Mouse (Mus musculus) heart, embryonic 11.5 days (tissue): ENCODE measurements around the gene Hsd17b13. TPM values are rescaled to one million over a fixed set of nuclear protein-coding genes. Genes with fewer than 3 reads are reported as not detected.

ENCODE experiments used
- ATAC-seq: fragments of 200-750 bp; cut with Nextera tagmentation; replicated peaks from 2 replicates; pipeline ENCODE4 v1.8.0; 2017; ENCODE audit warnings: moderate library complexity; ENCODE audit not compliant: insufficient number of reproducible peaks, low FRiP score, low TSS enrichment
- H3K27ac ChIP-seq: fragments of 300-500 bp; sonication (generic); 2 replicates; pipeline ENCODE4 v1.5.1; 2014; ENCODE audit warnings: mild to moderate bottlenecking, low read depth, low read length
- H3K27me3 ChIP-seq: fragments of 300-500 bp; sonication (generic); 2 replicates; pipeline ENCODE4 v1.6.1; 2014; ENCODE audit warnings: mild to moderate bottlenecking, low read length, mixed read lengths; ENCODE audit not compliant: control insufficient read depth, insufficient read depth
- H3K36me3 ChIP-seq: fragments of 300-500 bp; sonication (generic); 2 replicates; pipeline ENCODE4 v1.6.1; 2014; ENCODE audit warnings: mild to moderate bottlenecking, low read length, moderate library complexity, mixed read lengths; ENCODE audit not compliant: control insufficient read depth, insufficient read depth
- H3K4me1 ChIP-seq: fragments of 300-500 bp; sonication (generic); 2 replicates; pipeline ENCODE4 v1.6.1; 2014; ENCODE audit warnings: low read length; ENCODE audit not compliant: control insufficient read depth, insufficient read depth
- H3K4me2 ChIP-seq: fragments of 300-500 bp; sonication (generic); 2 replicates; pipeline ENCODE4 v1.6.1; 2014; ENCODE audit warnings: mild to moderate bottlenecking, moderate library complexity
- H3K4me3 ChIP-seq: fragments of 300-500 bp; sonication (generic); 2 replicates; pipeline ENCODE4 v1.5.1; 2014; ENCODE audit warnings: low read depth, low read length
- H3K9ac ChIP-seq: fragments of 300-500 bp; sonication (generic); 2 replicates; pipeline ENCODE4 v1.6.1; 2014; ENCODE audit warnings: mild to moderate bottlenecking, low read depth, low read length, moderate library complexity
- H3K9me3 ChIP-seq: fragments of 300-500 bp; sonication (generic); replicated peaks from 2 replicates; pipeline ENCODE4 v1.6.1; 2016; ENCODE audit warnings: low read length; ENCODE audit not compliant: control insufficient read depth
- WGBS: fragments of 180-500 bp; shearing (Covaris S2); extraction: QIAGEN DNeasy Blood & Tissue Kit; methylation state at CpG from one replicate; pipeline ENCODE4 v1.1.7; 2014; ENCODE audit not compliant: insufficient replicate concordance; 5-methylcytosine and 5-hydroxymethylcytosine counted together
- polyA plus RNA-seq: library from polyadenylated mRNA; unstranded; fragments of >200 nt; fragmentation: Nextera tagmentation; extraction: Ambion mirVana; gene quantifications from 2 replicates; pipeline ENCODE4 v1.2.1, GENCODE M21; 2014

Hsd17b13 gene
- polyA plus RNA-seq, 1 experiment from 2014 or later: 0.20 TPM

DNA sequence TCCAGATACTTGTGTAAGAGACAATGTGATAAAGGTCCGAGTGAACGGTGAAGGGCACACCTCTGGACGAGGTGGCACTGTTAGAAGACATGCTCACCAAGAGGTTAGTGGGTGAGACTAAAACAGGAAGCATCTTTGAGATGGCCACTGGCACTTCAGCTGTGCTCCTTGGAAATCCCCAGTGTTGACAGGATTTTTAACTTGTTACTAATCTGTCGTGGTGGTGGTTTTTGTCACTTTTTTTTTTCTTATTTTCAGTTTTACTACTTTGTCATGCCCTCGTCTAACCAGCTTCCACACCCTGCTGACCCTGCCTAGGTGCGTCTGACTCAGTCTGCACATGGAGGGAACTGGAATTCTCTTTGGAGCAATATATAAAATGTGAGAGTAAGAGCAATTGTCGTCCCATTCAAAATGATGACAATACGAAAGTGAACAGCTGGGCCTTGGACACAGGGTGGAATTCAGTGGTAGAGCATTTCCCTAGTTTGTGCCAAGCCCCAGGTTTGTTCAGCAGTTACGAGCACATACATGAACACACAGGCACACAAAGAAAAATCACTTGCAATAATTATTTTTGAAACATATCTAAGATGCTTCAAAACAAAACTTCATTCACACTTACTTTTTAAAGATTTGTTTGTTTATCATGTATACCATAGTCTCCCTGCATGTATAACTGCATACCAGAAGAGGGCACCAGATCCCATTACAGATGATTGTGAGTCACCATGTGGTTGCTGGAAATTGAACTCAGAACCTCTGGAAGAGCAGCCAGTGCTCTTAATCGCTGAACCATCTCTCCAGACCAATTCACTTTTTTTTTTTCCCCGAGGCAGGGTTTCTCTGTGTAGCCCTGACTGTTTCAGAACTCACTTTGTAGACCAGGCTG, 62.6 kb downstream of the Hsd17b13 start:
- Histone ChIP-seq H3K27ac (no peak overlapping the region), H3K36me3 (no peaks in the 10 kb centered on the region), H3K9ac (no peak overlapping the region), H3K4me1 (peaks cover under 1% of the 10 kb centered on the region), H3K27me3 (no peaks in the 10 kb centered on the region), H3K4me2 (no peak overlapping the region), H3K9me3 (no peaks in the 10 kb centered on the region), H3K4me3 (no peak overlapping the region)
- ATAC-seq: no peak
- 55% methylated on average over 11 of the region's 11 CpGs for WGBS

DNA sequence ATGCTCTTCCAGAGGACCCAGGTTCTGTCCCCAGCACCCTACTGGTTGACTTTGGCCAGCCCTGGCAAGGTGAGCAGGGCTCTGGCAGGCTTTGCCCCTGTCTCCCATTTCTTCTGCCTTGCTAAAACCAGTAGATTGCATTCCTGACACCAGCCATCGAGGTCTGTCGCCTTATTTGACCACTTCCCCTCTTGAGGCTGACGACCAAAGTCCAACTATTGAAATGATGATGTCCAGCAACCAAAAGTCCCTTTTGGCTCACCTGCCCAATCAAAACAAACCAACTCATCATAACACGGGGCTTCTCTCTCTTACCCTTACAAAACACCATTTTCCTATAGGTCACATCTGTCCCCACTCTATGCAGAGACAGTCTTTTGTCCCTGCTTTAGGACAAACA, 64.1 kb downstream of the Hsd17b13 start:
- ATAC-seq: no peak
- no peaks in the 10 kb centered on the region for H3K27me3 ChIP-seq
- H3K4me2 ChIP-seq: no peak overlapping the region
- no peak overlapping the region for H3K4me3 ChIP-seq
- 61% methylated on average over 4 of the region's 4 CpGs for WGBS
- H3K36me3 ChIP-seq: no peaks in the 10 kb centered on the region
- H3K9me3 ChIP-seq: no peaks in the 10 kb centered on the region
- no peak overlapping the region for H3K27ac ChIP-seq
- H3K4me1 ChIP-seq: peaks cover 10% of the 10 kb centered on the region
- H3K9ac ChIP-seq: no peak overlapping the region

DNA sequence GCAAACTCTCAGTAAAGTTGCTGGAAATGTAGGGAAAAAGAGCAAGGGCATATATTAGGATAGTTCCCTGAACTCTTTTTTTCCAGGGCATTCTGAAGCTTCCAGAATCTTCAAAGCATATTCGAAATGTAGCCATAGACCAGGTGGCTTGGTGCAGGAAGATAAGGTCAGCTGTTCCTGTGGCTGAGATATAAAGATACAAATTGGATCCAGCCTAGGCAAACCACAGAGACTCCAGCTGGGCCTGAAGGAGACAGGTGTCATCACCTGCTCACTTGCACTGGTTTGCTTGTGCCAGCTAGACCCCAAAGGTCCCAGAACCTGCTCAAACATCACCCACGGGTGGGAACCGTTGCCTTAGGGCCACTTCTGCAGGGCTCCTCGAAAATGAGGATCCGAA, 65.7 kb downstream of the Hsd17b13 start:
- H3K4me1 ChIP-seq: peaks cover 10% of the 10 kb centered on the region
- no peaks in the 10 kb centered on the region for H3K36me3 ChIP-seq
- no peak overlapping the region for H3K9ac ChIP-seq
- ATAC-seq: no peak
- H3K4me2 ChIP-seq: peak overlapping the region; percentile 68
- no peaks in the 10 kb centered on the region for H3K9me3 ChIP-seq
- H3K27ac ChIP-seq: no peak overlapping the region
- no peaks in the 10 kb centered on the region for H3K27me3 ChIP-seq
- peak overlapping the region; percentile 78 for H3K4me3 ChIP-seq
- 80% methylated on average over 5 of the region's 5 CpGs for WGBS

DNA sequence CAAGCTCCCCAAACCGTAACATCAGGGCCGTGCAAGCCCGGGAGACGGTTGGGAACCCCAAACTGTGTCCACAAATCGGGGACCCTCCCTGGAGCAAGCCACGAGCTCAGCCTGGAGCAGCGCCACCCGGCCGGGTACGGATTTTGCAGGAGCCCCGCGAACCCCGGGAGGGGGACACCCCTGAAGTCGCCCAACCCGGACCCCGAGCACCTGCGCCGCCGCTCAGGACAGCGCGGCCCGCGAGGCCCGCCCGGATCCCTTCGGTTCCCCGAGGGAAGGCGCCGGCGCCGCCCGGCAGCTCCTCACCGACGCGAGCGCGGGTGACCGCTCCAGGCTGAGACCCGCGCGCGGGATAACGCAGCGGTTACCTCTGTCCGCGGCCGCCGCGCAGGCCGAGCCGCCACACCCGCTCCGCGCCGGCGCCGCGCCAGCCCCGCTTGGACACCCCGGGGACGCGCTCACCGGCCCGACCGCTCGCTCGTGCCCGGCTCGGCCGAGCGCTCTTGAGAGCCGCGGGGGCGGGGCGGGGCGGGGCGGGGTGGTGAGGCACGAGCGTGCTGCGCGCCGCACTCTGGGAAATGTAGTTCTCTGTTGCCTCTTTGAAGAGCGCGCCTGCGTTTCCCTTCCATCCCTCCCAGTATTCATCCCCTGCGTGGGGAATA, 66.3 kb downstream of the Hsd17b13 start, which contains the start of gene Klhl8:
Klhl8 (minus strand) TSS at position 512 of the 662 bp plus-strand sequence.
- H3K9ac ChIP-seq: peak within 1 kb of the TSS; percentile 83
- WGBS: under 1% methylated on average over 69 of the region's 86 CpGs
- no peaks in the 10 kb centered on the region for H3K36me3 ChIP-seq
- H3K27ac ChIP-seq: no peak within 1 kb of the TSS
- no peaks in the 10 kb centered on the region for H3K9me3 ChIP-seq
- ATAC-seq: peak; percentile 96
- peak within 1 kb of the TSS; percentile 78 for H3K4me3 ChIP-seq
- peak within 1 kb of the TSS; percentile 68 for H3K4me2 ChIP-seq
- H3K27me3 ChIP-seq: no peaks in the 10 kb centered on the region
- peaks cover 10% of the 10 kb centered on the region for H3K4me1 ChIP-seq

DNA sequence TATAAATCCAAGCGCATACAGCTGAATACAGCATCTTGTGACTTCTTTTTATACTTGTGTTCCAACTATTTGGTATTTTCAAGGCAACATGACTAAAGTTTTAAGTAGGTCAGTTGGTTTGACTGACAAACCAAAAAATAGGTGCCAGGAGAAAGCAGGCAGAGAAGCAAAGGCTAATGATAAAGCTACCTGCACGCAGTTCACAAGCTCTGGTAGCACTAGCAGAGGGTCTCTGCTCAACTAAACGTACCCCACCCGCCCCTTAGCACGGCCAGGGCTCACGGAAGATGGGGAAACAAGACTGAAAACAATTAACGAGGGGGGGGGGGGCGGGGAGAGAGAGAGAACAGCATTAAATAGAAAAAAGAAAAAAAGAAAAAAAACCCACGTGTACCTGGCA, 67.1 kb downstream of the Hsd17b13 start:
- ATAC-seq: no peak
- peak overlapping the region; percentile 78 for H3K4me3 ChIP-seq
- WGBS: 21% methylated on average over 8 of the region's 9 CpGs
- no peaks in the 10 kb centered on the region for H3K9me3 ChIP-seq
- peaks cover 10% of the 10 kb centered on the region for H3K4me1 ChIP-seq
- no peaks in the 10 kb centered on the region for H3K36me3 ChIP-seq
- peak overlapping the region; percentile 68 for H3K4me2 ChIP-seq
- no peaks in the 10 kb centered on the region for H3K27me3 ChIP-seq
- peak overlapping the region; percentile 83 for H3K9ac ChIP-seq
- H3K27ac ChIP-seq: no peak overlapping the region

DNA sequence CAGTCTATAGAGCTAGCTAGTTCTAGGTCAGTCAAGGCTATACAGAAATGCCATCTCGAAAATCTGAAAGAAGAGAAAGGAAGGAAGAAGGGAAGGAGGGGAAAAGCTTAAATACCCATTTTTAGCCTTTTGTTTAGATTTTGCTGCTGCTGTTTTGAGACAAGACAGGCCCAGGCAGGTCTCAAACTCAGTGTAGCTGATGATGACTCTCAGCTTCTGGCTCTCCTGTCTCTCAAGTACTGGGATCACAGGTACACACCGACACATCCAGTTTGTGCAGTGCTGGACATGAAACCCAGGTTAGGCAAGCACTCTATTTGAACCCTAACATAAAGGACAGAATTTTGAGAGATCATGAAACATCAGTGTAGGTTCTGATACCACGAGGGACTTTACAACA, 67.7 kb downstream of the Hsd17b13 start:
- WGBS: 73% methylated on average over 3 of the region's 3 CpGs
- no peak overlapping the region for H3K27ac ChIP-seq

DNA sequence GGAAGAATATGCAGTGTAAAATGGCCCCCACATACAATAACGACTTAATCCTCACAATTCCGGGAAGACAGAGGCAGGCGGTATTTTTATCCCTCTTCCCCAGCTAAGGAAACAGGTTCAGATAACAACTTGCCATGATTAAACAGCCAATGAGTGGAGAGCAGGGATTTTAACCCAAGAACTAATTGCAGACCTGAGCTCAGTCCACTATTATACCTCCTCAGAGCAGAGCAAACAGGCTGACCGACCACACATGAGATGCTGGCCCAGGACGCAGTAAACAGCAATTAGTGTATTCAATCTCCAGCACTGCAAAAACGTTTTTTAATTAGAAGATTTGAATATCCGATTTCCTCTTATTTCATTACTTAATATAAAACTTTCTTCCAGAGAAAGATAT, 68.4 kb downstream of the Hsd17b13 start:
- Histone ChIP-seq H3K9ac (no peak overlapping the region), H3K4me1 (peaks cover 10% of the 10 kb centered on the region), H3K27me3 (no peaks in the 10 kb centered on the region), H3K9me3 (no peaks in the 10 kb centered on the region), H3K27ac (no peak overlapping the region), H3K36me3 (no peaks in the 10 kb centered on the region), H3K4me2 (no peak overlapping the region), H3K4me3 (no peak overlapping the region)
- no peak for ATAC-seq
- WGBS: 43% methylated on average over 7 of the region's 7 CpGs

More for the DNA sequence above, 67.7 kb downstream of the Hsd17b13 start:
- ATAC-seq: no peak
- H3K27me3 ChIP-seq: no peaks in the 10 kb centered on the region
- no peak overlapping the region for H3K4me3 ChIP-seq
- no peak overlapping the region for H3K4me2 ChIP-seq
- H3K9ac ChIP-seq: no peak overlapping the region
- H3K9me3 ChIP-seq: no peaks in the 10 kb centered on the region
- H3K36me3 ChIP-seq: no peaks in the 10 kb centered on the region
- H3K4me1 ChIP-seq: peaks cover 10% of the 10 kb centered on the region

DNA sequence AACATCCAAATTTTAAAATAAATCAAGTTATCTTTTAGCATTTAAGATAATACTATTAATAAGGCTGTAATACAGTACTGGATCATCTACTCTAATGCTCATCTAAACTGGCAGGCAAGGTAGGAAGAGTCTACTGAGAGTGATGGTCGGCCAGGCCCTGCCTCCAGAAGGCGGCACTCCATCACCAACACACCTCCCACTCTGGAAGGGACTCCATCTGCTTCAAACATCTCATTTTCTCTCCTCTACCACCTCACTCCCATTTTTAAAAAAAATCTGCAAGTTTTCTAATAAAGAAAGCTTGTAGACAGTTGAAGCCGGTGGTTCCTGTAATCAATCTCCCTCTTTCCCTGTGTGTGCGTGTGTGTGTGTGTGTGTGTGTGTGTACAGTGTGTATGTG, 69.4 kb downstream of the Hsd17b13 start:
- Histone ChIP-seq H3K9ac (no peak overlapping the region), H3K4me2 (no peak overlapping the region), H3K9me3 (no peaks in the 10 kb centered on the region), H3K4me1 (peaks cover 10% of the 10 kb centered on the region), H3K36me3 (no peaks in the 10 kb centered on the region), H3K4me3 (no peak overlapping the region), H3K27ac (no peak overlapping the region), H3K27me3 (no peaks in the 10 kb centered on the region)
- 83% methylated on average over 4 of the region's 4 CpGs for WGBS
- ATAC-seq: no peak
